Mouse (Mus musculus): ENCODE data around the gene Zar1. TPM values are rescaled to one million over a fixed set of nuclear protein-coding genes. Genes with fewer than 3 reads are reported as not detected.
"Not testable (repeated sequence)": the region's sequence is repeated elsewhere in the genome, so short reads cannot be mapped to it uniquely, and the experiment has no call there.

Gene Zar1
- polyA plus RNA-seq (2016; fragmentation: Nextera tagmentation; extraction: Ambion mirVana), result 4.4 and 4.6 TPM in 2 replicates

GRCm38 (mm10) chr5:72580970-72581332 lies at the start of gene Zar1:
Gene Zar1 (minus strand): TSS chr5:72581254.
- peak within 1 kb of the TSS; percentile 78 for H3K4me2 ChIP-seq (replicated peaks)
- 8% methylated on average over 13 of the region's 21 CpGs for WGBS
- peak within 1 kb of the TSS; percentile 48 for H3K4me3 ChIP-seq
- H3K9ac ChIP-seq, result peak within 1 kb of the TSS; percentile 48
- not testable (repeated sequence) for H3K27ac ChIP-seq, H3K4me1 ChIP-seq, H3K36me3 ChIP-seq, H3K9me3 ChIP-seq
- ATAC-seq (ENCODE audit: insufficient number of reproducible peaks, insufficient read depth, low FRiP score, low TSS enrichment), result peak; percentile 44; the same call in 1 of the 2 replicates
- peaks cover 15% of the 10 kb centered on the region for H3K27me3 ChIP-seq

DNA sequence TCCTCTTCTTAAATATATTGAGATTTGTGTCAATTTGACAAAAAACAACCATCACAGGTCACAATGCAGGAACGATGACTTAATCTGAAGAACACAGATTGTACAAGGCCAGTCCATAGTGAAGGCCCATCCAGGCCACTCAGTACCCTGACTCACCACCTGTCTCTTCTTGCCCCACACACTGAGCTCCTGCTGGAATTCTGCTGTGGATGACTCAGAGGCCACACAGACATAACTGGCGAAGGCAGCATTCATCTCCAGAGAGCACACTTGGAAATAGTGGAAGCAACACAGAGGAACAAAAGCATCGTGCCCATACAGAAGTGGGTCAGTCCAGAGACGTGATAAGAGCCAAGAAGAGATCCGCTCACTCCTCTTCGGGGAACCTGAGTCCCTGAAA lies 49.0 kb upstream of the Zar1 start:
- Histone ChIP-seq H3K9me3 (no peaks in the 10 kb centered on the region), H3K4me3 (no peak overlapping the region), H3K27me3 (no peaks in the 10 kb centered on the region), H3K9ac (no peak overlapping the region), H3K36me3 (no peaks in the 10 kb centered on the region), H3K4me1 (no peaks in the 10 kb centered on the region), H3K4me2 (replicated peaks) (no peak overlapping the region), H3K27ac (no peak overlapping the region)
- ATAC-seq (ENCODE audit: insufficient number of reproducible peaks, insufficient read depth, low FRiP score, low TSS enrichment), result no peak
- 89% methylated on average over 6 of the region's 6 CpGs for WGBS

GRCm38 (mm10) chr5:72621022-72621421 lies 40.0 kb upstream of the Zar1 start:
- Histone ChIP-seq H3K36me3 (no peaks in the 10 kb centered on the region), H3K27ac (no peak overlapping the region), H3K9me3 (no peaks in the 10 kb centered on the region), H3K9ac (no peak overlapping the region), H3K27me3 (no peaks in the 10 kb centered on the region), H3K4me1 (no peaks in the 10 kb centered on the region), H3K4me3 (no peak overlapping the region), H3K4me2 (replicated peaks) (no peak overlapping the region)
- WGBS, result 92% methylated on average over 1 of the region's 1 CpGs
- no peak for ATAC-seq (ENCODE audit: insufficient number of reproducible peaks, insufficient read depth, low FRiP score, low TSS enrichment)

GRCm38 (mm10) chr5:72617413-72617812 lies 36.4 kb upstream of the Zar1 start:
- no peak overlapping the region for H3K9ac ChIP-seq
- H3K4me2 ChIP-seq (replicated peaks), result no peak overlapping the region
- no peaks in the 10 kb centered on the region for H3K4me1 ChIP-seq
- ATAC-seq (ENCODE audit: insufficient number of reproducible peaks, insufficient read depth, low FRiP score, low TSS enrichment), result no peak
- H3K27ac ChIP-seq, result no peak overlapping the region
- H3K27me3 ChIP-seq, result no peaks in the 10 kb centered on the region
- H3K4me3 ChIP-seq, result no peak overlapping the region
- H3K36me3 ChIP-seq, result no peaks in the 10 kb centered on the region
- WGBS, result 85% methylated on average over 4 of the region's 4 CpGs
- no peaks in the 10 kb centered on the region for H3K9me3 ChIP-seq

GRCm38 (mm10) chr5:72603138-72603537 lies 22.1 kb upstream of the Zar1 start:
- Histone ChIP-seq H3K36me3 (no peaks in the 10 kb centered on the region), H3K27me3 (no peaks in the 10 kb centered on the region), H3K27ac (no peak overlapping the region), H3K4me2 (replicated peaks) (no peak overlapping the region), H3K4me1 (no peaks in the 10 kb centered on the region), H3K4me3 (no peak overlapping the region), H3K9ac (no peak overlapping the region), H3K9me3 (no peaks in the 10 kb centered on the region)
- no peak for ATAC-seq (ENCODE audit: insufficient number of reproducible peaks, insufficient read depth, low FRiP score, low TSS enrichment)
- WGBS, result 88% methylated on average over 4 of the region's 4 CpGs

GRCm38 (mm10) chr5:72601006-72601405 lies 20.0 kb upstream of the Zar1 start:
- no peak overlapping the region for H3K27ac ChIP-seq
- WGBS, result 14% methylated on average over 5 of the region's 5 CpGs
- H3K9ac ChIP-seq, result no peak overlapping the region
- no peak overlapping the region for H3K4me2 ChIP-seq (replicated peaks)
- no peaks in the 10 kb centered on the region for H3K4me1 ChIP-seq
- H3K9me3 ChIP-seq, result no peaks in the 10 kb centered on the region
- no peak overlapping the region for H3K4me3 ChIP-seq
- no peak for ATAC-seq (ENCODE audit: insufficient number of reproducible peaks, insufficient read depth, low FRiP score, low TSS enrichment)
- H3K36me3 ChIP-seq, result no peaks in the 10 kb centered on the region
- no peaks in the 10 kb centered on the region for H3K27me3 ChIP-seq

DNA sequence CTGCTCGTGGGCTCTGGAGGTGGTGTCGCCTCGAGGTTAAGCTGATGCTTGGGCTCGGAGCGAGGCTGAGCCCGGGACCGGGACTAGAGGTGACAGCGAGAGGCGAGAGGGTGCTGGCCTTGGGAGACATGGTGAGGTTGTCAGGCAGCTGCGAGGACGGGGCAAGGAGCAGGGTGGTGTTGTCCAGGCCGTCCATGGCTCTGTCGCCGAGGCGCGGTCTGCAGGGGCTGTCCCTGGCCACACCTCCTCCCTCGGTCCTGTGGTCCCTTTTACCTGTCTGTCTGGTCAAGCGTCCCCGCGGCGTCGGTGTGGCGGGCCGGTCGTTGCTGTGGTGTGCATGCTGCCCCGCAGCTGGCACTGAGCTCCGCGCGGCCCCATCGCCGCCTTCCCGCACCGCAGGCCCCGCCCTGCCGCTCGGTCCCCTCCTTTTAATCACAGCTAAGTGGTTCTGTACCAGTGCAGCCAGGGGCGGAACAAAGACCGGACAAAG lies 6.2 kb upstream of the Zar1 start, which contains the start of gene Gm5868:
Gene Gm5868 (minus strand): TSS at position 360 of the 490 bp plus-strand sequence.
- 4% methylated on average over 38 of the region's 38 CpGs for WGBS
- no peak within 1 kb of the TSS for H3K9ac ChIP-seq

DNA sequence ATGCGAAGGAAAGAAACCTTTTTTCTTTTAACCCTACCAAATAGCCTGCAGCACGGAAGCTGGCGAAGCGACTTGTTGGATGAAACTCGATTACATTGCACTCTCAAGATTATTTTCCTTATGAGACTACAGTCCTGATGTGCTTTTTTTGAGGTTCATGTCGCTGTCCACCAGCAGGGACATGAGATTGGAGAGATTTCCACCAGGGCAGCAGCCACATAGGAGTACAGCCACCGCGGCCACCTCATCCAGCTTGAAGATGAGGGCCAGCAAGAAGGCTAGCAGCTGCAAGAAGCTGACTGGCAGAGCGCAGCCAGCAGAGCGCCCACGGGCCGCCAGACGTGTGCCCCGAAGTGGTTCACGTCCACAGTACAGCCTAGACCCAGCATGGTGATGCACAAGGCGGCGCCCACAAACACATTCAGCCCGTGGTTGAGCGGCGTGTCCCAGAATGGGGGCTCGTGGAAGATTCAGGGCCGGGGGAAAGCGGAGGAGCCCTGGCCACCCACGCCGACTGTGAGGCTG lies 5.7 kb upstream of the Zar1 start:
- WGBS, result 46% methylated on average over 25 of the region's 25 CpGs
- H3K27me3 ChIP-seq, result peaks cover 32% of the 10 kb centered on the region
- not testable (repeated sequence) for H3K9ac ChIP-seq, H3K27ac ChIP-seq, H3K9me3 ChIP-seq, H3K4me1 ChIP-seq, H3K36me3 ChIP-seq
- ATAC-seq (ENCODE audit: insufficient number of reproducible peaks, insufficient read depth, low FRiP score, low TSS enrichment), result 0 out of 2 replicates have a peak, but pooled peaks have one; percentile 64
- peak overlapping the region; percentile 66 for H3K4me2 ChIP-seq (replicated peaks)
- peak overlapping the region; percentile 42 for H3K4me3 ChIP-seq

More for the DNA sequence above, 6.2 kb upstream of the Zar1 start, which contains the start of gene Gm5868:
- no peaks in the 10 kb centered on the region for H3K9me3 ChIP-seq
- H3K27me3 ChIP-seq, result peaks cover 32% of the 10 kb centered on the region
- peaks cover 5% of the 10 kb centered on the region; the same call in 1 of the 2 replicates for H3K4me1 ChIP-seq
- no peak within 1 kb of the TSS for H3K27ac ChIP-seq
- H3K4me3 ChIP-seq, result peak within 1 kb of the TSS; percentile 42
- H3K4me2 ChIP-seq (replicated peaks), result peak within 1 kb of the TSS; percentile 66
- 0 out of 2 replicates have a peak, but pooled peaks have one; percentile 22 for ATAC-seq (ENCODE audit: insufficient number of reproducible peaks, insufficient read depth, low FRiP score, low TSS enrichment)
- H3K36me3 ChIP-seq, result no peaks in the 10 kb centered on the region

GRCm38 (mm10) chr5:72586122-72586521 lies 5.1 kb upstream of the Zar1 start:
- H3K4me2 ChIP-seq (replicated peaks); H3K9ac ChIP-seq; H3K36me3 ChIP-seq; H3K27ac ChIP-seq; H3K4me3 ChIP-seq; H3K9me3 ChIP-seq; ATAC-seq (ENCODE audit: insufficient number of reproducible peaks, insufficient read depth, low FRiP score, low TSS enrichment); H3K4me1 ChIP-seq: not testable (repeated sequence)
- WGBS, result 43% methylated on average over 7 of the region's 7 CpGs
- peaks cover 32% of the 10 kb centered on the region for H3K27me3 ChIP-seq

DNA sequence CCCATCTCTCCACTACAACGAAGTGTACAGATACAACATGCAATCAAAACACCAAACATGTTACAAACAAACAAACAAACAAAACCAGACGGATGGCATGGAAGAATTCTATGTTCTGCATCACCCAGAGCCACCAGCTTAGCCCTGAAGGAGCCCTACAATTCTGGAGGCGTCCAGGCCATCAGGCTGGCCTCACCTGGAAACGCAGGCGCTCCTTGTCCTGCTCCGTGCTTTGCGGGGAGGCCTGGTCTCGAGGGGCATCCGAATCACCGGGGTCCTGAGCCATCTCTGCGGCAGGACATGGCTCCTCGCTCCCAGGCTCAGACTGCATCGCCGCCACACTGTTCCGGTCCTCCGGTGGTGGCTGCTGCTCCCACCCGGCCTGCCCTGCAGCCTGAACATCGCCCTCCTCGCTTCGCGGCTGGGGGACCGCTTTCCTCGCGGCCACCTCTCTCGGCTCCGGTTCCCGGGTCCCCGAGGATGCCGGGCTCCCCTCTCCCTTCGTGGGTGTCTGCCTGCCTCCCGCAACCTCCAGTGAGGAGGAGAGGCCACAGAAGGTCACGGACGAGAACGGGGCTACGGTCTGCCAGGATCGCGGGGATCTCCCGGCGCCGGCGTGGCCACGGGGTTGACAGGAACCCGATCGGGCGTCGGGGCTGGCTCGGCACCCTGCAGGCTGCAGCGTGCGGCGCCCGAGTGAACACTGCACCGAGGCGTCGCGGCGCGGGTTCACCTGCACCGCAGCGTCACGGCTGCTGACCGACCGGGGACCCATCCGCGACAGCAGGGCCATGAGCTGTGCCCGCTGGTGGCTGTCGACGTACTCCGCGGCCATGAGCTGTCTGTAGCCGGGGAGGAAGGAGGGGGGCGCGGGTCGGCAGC lies 725 bp downstream of the Zar1 start:
- H3K27me3 ChIP-seq, result peaks cover 12% of the 10 kb centered on the region

GRCm38 (mm10) chr5:72579599-72579998 lies 1.5 kb downstream of the Zar1 start:
- WGBS, result 24% methylated on average over 10 of the region's 10 CpGs
- Histone ChIP-seq H3K4me2 (replicated peaks) (peak overlapping the region; percentile 78), H3K27me3 (peaks cover 12% of the 10 kb centered on the region)
- H3K4me1 ChIP-seq; H3K4me3 ChIP-seq; ATAC-seq (ENCODE audit: insufficient number of reproducible peaks, insufficient read depth, low FRiP score, low TSS enrichment); H3K36me3 ChIP-seq; H3K9ac ChIP-seq; H3K27ac ChIP-seq; H3K9me3 ChIP-seq: not testable (repeated sequence)

More for the DNA sequence above, 725 bp downstream of the Zar1 start:
- peak; percentile 53; the same call in 1 of the 2 replicates for ATAC-seq (ENCODE audit: insufficient number of reproducible peaks, insufficient read depth, low FRiP score, low TSS enrichment)
- peak overlapping the region; percentile 48 for H3K4me3 ChIP-seq
- H3K4me2 ChIP-seq (replicated peaks), result peak overlapping the region; percentile 78
- H3K27ac ChIP-seq, H3K9me3 ChIP-seq, H3K36me3 ChIP-seq, H3K4me1 ChIP-seq: not testable (repeated sequence)
- 4% methylated on average over 59 of the region's 73 CpGs for WGBS
- peak overlapping the region; percentile 48 for H3K9ac ChIP-seq

- Histone ChIP-seq H3K9ac (no peak overlapping the region), H3K27ac (no peak overlapping the region), H3K4me1 (no peaks in the 10 kb centered on the region), H3K36me3 (no peaks in the 10 kb centered on the region), H3K9me3 (no peaks in the 10 kb centered on the region), H3K27me3 (no peaks in the 10 kb centered on the region), H3K4me3 (no peak overlapping the region), H3K4me2 (replicated peaks) (no peak overlapping the region)
- ATAC-seq (ENCODE audit: insufficient number of reproducible peaks, insufficient read depth, low FRiP score, low TSS enrichment), result no peak
- WGBS, result 84% methylated on average over 5 of the region's 5 CpGs
Measured at GRCm38 (mm10) chr5:72565621-72566020, 15.4 kb downstream of the Zar1 start.

Measured in embryonic facial prominence, embryonic 12.5 days (tissue).